Mouse (Mus musculus) neutrophil, adult 83 days (primary cell): Measurements from ENCODE around the gene Ninj2. TPM values are rescaled to one million over a fixed set of nuclear protein-coding genes. Genes with fewer than 3 reads are reported as not detected.

Experiments
- total RNA-seq, 2 experiments: library from RNA; stranded (reverse); gene quantifications; one replicate each; pipeline ENCODE4 v1.2.4; 2023

Ninj2 gene
- total RNA-seq: not detected

DNA sequence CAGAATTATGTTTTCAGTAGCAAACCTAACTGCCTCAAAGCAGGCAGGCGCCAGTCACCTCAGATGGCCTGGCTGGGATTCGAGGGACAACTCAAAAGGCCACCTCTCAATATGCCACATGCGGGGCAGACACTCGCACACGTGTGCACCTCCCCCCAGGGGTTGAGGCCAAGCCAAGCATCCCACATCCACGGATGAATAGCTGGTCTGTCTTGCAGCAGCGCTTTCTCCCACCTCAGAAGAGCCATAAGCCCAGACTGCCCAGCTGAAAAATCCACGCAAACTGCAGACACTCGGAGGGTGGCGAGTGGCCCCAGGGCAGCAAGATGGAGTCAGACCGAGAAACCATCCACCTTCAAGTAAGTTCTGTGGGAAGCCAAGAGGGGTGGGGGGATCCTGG is at the start of gene Ninj2:
Ninj2 (plus strand) TSS at position 251 of the 400 bp plus-strand sequence.

Other genes starting within 250 kb of the Ninj2 start
- 1 to 10 TPM; 8.3 to 8.7 TPM for gene Erc1, start 245.2 kb upstream of the Ninj2 start, total RNA-seq
- gene Rad52, start 190.7 kb upstream of the Ninj2 start, total RNA-seq: 10 to 100 TPM; 18.4 to 19.5 TPM
- 100 to 1,000 TPM; 242 to 253 TPM for gene Wnk1, start 54.7 kb upstream of the Ninj2 start, total RNA-seq
- gene D330020A13Rik, start 201.0 kb downstream of the Ninj2 start, total RNA-seq: not detected
- under 1 TPM; 0.09 to 0.22 TPM for gene B4galnt3, start 201.2 kb downstream of the Ninj2 start, total RNA-seq